Mouse (Mus musculus): ENCODE data around the gene Ccdc33. TPM values are rescaled to one million over a fixed set of nuclear protein-coding genes. Genes with fewer than 3 reads are reported as not detected.

The Ccdc33 gene
- polyA plus RNA-seq, 1 experiment from 2014 or later, result 0.27 TPM

DNA sequence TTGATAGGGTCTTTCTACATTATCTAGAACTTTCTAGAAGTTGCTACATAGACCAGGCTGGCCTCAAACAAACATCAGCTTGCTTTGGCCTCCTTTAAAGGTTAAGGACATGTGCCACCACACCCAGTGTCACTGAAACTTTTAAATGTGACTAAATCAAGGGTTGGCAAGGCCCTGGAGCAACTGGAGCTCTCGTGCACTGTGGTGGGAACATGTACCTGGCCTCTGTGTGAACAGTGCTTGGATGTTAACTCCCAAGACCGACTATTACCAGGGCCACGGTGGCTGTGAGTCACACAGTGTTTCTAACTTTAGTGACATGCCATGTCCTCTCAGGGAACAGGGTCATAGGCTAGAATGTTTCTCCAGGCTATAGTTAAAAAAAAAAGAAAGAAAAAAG lies 101.7 kb downstream of the Ccdc33 start:
- Histone ChIP-seq H3K27me3 (replicated peaks; ENCODE audit: control insufficient read depth, insufficient read depth, low read length) (no peaks in the 10 kb centered on the region), H3K9me3 (ENCODE audit: control insufficient read depth, low read length) (no peaks in the 10 kb centered on the region), H3K4me2 (ENCODE audit: low read length) (no peak overlapping the region), H3K9ac (ENCODE audit: low read length) (no peak overlapping the region), H3K36me3 (ENCODE audit: control insufficient read depth, insufficient read depth, low read length) (no peaks in the 10 kb centered on the region), H3K4me3 (ENCODE audit: low read depth, low read length) (no peak overlapping the region), H3K4me1 (replicated peaks; ENCODE audit: control insufficient read depth, insufficient read depth, low read length) (no peaks in the 10 kb centered on the region), H3K27ac (ENCODE audit: low read depth) (no peak overlapping the region)
- ATAC-seq (replicated peaks; ENCODE audit: low FRiP score, low TSS enrichment, low read depth), result no peak
- DNase-seq (ENCODE audit: low spot score), result no peak
- WGBS, result 62% methylated on average over 3 of the region's 3 CpGs

DNA sequence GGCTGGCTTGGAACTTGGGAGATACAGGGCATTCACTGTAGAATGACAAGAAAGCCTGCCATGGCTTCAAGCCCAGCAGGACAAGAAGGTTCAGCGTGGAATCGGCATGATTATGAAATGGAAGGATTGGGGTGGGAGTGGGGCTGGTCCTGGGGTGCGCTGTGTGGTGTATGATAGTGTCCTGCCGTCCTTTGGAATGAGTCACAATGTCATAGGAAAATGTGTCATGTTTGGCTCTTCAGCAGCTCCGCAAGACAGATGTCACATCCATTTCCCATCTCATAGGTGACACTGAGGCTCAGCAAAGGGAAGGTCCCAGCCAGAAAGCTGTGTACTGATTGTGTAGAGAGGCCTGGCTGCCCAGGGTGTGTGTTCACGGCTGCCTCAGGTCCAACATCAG lies 102.8 kb downstream of the Ccdc33 start:
- Histone ChIP-seq H3K9me3 (ENCODE audit: control insufficient read depth, low read length) (no peaks in the 10 kb centered on the region), H3K36me3 (ENCODE audit: control insufficient read depth, insufficient read depth, low read length) (no peaks in the 10 kb centered on the region), H3K4me1 (replicated peaks; ENCODE audit: control insufficient read depth, insufficient read depth, low read length) (peaks cover 3% of the 10 kb centered on the region; the same call in 1 of the 2 replicates), H3K27me3 (replicated peaks; ENCODE audit: control insufficient read depth, insufficient read depth, low read length) (no peaks in the 10 kb centered on the region), H3K4me3 (ENCODE audit: low read depth, low read length) (no peak overlapping the region), H3K27ac (ENCODE audit: low read depth) (no peak overlapping the region), H3K4me2 (ENCODE audit: low read length) (no peak overlapping the region), H3K9ac (ENCODE audit: low read length) (no peak overlapping the region)
- no peak for ATAC-seq (replicated peaks; ENCODE audit: low FRiP score, low TSS enrichment, low read depth)
- 89% methylated on average over 6 of the region's 6 CpGs for WGBS
- DNase-seq (ENCODE audit: low spot score), result no peak

DNA sequence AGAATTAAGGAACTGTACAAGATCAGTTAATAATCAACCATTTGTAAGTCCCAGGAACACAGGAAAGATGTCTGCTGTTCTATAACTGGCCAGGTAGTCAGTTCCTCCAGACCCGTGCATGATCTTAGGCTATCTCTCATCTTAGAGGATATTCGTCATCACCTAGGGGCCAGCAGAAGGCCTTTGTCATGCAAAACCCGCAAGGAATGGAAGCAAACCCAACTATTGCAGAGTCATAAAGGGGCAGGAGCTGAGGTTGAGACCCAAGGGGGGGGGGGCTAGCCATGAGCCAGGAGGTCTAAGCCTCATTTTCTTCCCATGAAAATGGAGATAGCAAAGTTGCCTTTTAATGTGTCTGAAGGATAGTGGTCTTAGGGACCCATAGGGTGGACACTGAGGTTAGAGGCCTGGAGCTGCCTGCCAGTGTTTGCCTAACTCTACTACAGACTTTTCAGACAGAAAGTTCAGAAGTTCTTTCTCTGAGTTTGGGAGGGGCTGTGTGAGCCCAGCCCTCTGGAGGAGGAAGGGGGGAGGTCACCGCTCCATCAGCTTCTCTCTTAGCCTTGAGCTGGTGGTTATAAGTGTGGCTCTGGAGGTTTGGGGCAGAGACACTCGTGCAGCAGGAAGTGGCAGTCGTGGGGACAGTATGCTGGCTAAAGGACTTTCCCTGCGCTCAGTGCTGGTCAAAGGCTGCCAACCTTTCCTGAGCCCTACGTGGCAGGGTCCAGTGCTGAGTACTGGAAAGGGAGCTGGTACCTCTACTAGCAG lies 104.0 kb downstream of the Ccdc33 start:
- H3K4me1 ChIP-seq (replicated peaks; ENCODE audit: control insufficient read depth, insufficient read depth, low read length), result peaks cover 3% of the 10 kb centered on the region; the same call in 1 of the 2 replicates
- H3K36me3 ChIP-seq (ENCODE audit: control insufficient read depth, insufficient read depth, low read length), result no peaks in the 10 kb centered on the region
- no peak overlapping the region for H3K4me2 ChIP-seq (ENCODE audit: low read length)
- 49% methylated on average over 8 of the region's 8 CpGs for WGBS
- H3K27ac ChIP-seq (ENCODE audit: low read depth), result no peak overlapping the region
- DNase-seq (ENCODE audit: low spot score) (no peak), ATAC-seq (replicated peaks; ENCODE audit: low FRiP score, low TSS enrichment, low read depth) (no peak)
- no peak overlapping the region for H3K4me3 ChIP-seq (ENCODE audit: low read depth, low read length)
- H3K9ac ChIP-seq (ENCODE audit: low read length), result no peak overlapping the region
- H3K27me3 ChIP-seq (replicated peaks; ENCODE audit: control insufficient read depth, insufficient read depth, low read length), result no peaks in the 10 kb centered on the region
- H3K9me3 ChIP-seq (ENCODE audit: control insufficient read depth, low read length), result no peaks in the 10 kb centered on the region

DNA sequence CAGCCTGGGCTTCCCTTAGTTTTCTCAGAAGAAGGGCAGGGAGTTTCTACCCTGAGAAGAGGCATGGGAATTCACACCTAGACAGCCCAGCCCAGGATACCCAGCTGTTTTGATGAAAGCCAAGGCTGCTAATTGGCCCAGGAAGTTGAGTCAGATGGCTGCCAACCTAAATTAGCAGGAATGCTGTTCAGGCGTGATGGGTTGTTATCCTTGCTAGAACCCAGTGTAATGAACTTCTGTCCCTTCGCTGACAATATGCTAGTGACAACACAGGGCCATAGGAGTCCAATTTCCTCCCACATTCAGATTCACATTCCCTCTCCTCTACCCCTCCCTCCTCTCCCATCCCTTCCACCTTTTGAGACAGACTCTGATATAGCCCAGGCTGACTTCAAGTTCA lies 105.7 kb downstream of the Ccdc33 start:
- Histone ChIP-seq H3K27me3 (replicated peaks; ENCODE audit: control insufficient read depth, insufficient read depth, low read length) (no peaks in the 10 kb centered on the region), H3K4me2 (ENCODE audit: low read length) (no peak overlapping the region), H3K4me3 (ENCODE audit: low read depth, low read length) (no peak overlapping the region), H3K36me3 (ENCODE audit: control insufficient read depth, insufficient read depth, low read length) (no peaks in the 10 kb centered on the region), H3K9me3 (ENCODE audit: control insufficient read depth, low read length) (no peaks in the 10 kb centered on the region), H3K27ac (ENCODE audit: low read depth) (no peak overlapping the region), H3K9ac (ENCODE audit: low read length) (no peak overlapping the region), H3K4me1 (replicated peaks; ENCODE audit: control insufficient read depth, insufficient read depth, low read length) (peaks cover 10% of the 10 kb centered on the region; the same call in 1 of the 2 replicates)
- DNase-seq (ENCODE audit: low spot score) (no peak), ATAC-seq (replicated peaks; ENCODE audit: low FRiP score, low TSS enrichment, low read depth) (no peak)
- WGBS, result 57% methylated on average over 2 of the region's 2 CpGs

DNA sequence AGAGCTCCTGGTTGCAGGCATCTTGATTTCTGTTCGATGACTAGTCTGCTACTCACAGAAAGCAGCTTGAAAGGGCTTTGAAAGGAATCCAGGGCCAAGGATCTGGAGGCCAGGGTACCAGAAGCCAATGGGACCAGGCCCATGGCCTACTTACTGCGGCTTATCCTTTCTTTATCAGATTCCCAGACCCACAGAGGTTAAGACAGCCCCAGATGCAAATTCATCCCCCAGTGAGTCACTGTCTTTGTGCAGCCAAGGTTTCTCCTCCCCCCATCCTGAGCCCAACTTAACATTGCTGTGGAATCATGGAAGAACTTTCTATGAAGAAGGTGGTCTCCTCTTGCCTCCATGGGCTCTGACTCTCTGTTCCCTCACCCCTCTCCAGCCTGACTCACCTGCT lies 106.1 kb downstream of the Ccdc33 start:
- 76% methylated on average over 2 of the region's 2 CpGs for WGBS
- H3K36me3 ChIP-seq (ENCODE audit: control insufficient read depth, insufficient read depth, low read length), result no peaks in the 10 kb centered on the region
- DNase-seq (ENCODE audit: low spot score) (no peak), ATAC-seq (replicated peaks; ENCODE audit: low FRiP score, low TSS enrichment, low read depth) (no peak)
- no peak overlapping the region for H3K4me3 ChIP-seq (ENCODE audit: low read depth, low read length)
- H3K4me2 ChIP-seq (ENCODE audit: low read length), result no peak overlapping the region
- H3K9me3 ChIP-seq (ENCODE audit: control insufficient read depth, low read length), result no peaks in the 10 kb centered on the region
- no peaks in the 10 kb centered on the region for H3K27me3 ChIP-seq (replicated peaks; ENCODE audit: control insufficient read depth, insufficient read depth, low read length)
- H3K27ac ChIP-seq (ENCODE audit: low read depth), result no peak overlapping the region
- H3K4me1 ChIP-seq (replicated peaks; ENCODE audit: control insufficient read depth, insufficient read depth, low read length), result peaks cover 10% of the 10 kb centered on the region; the same call in 1 of the 2 replicates
- H3K9ac ChIP-seq (ENCODE audit: low read length), result no peak overlapping the region

DNA sequence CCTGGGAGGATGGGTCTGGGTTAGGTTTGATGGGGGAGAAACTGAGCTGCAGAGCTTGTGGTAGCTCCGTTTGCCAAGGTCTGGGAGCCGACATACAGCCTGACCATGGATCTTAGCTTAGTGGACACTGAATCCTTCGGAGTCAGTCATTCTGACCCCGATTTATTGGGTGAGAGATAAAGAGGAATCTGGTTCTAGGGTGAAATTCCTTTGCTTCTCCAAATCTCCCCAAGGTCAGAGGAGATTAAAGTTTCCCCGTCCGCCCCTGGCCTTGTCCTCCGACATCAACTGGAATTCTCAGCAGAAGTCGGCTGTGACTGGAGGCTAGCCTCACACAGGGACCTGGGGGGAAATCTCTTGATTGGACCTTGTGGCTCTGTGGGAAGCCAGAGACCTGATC lies 107.1 kb downstream of the Ccdc33 start:
- no peak overlapping the region for H3K27ac ChIP-seq (ENCODE audit: low read depth)
- H3K4me2 ChIP-seq (ENCODE audit: low read length), result no peak overlapping the region
- H3K36me3 ChIP-seq (ENCODE audit: control insufficient read depth, insufficient read depth, low read length), result no peaks in the 10 kb centered on the region
- ATAC-seq (replicated peaks; ENCODE audit: low FRiP score, low TSS enrichment, low read depth), result no peak
- no peaks in the 10 kb centered on the region for H3K9me3 ChIP-seq (ENCODE audit: control insufficient read depth, low read length)
- 56% methylated on average over 8 of the region's 8 CpGs for WGBS
- no peaks in the 10 kb centered on the region for H3K27me3 ChIP-seq (replicated peaks; ENCODE audit: control insufficient read depth, insufficient read depth, low read length)
- DNase-seq (ENCODE audit: low spot score), result no peak
- H3K4me3 ChIP-seq (ENCODE audit: low read depth, low read length), result no peak overlapping the region
- H3K9ac ChIP-seq (ENCODE audit: low read length), result no peak overlapping the region
- H3K4me1 ChIP-seq (replicated peaks; ENCODE audit: control insufficient read depth, insufficient read depth, low read length), result peaks cover 10% of the 10 kb centered on the region; the same call in 1 of the 2 replicates

DNA sequence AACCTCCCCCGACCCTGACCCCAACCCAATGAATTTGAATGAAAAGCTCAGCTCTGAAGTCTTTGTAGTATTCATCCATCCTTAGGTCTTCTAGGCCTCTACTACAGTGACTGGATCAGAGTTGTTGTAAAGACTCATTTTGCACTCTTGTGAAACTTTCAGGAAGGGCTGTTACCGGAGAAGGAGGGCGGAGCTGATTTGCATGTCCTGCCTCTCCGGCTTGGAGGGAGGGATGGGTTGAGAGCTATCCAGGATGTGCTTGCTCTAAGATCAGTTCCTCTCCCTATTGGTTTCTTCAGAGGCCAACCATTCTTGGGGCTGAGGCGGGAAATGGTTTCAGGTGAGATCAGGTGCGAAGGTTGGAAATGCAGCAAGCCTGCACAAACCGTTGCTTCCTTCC lies 107.6 kb downstream of the Ccdc33 start:
- H3K9ac ChIP-seq (ENCODE audit: low read length), result no peak overlapping the region
- no peak overlapping the region for H3K27ac ChIP-seq (ENCODE audit: low read depth)
- H3K4me3 ChIP-seq (ENCODE audit: low read depth, low read length), result no peak overlapping the region
- ATAC-seq (replicated peaks; ENCODE audit: low FRiP score, low TSS enrichment, low read depth), result no peak
- no peak for DNase-seq (ENCODE audit: low spot score)
- H3K27me3 ChIP-seq (replicated peaks; ENCODE audit: control insufficient read depth, insufficient read depth, low read length), result no peaks in the 10 kb centered on the region
- peaks cover 10% of the 10 kb centered on the region; the same call in 1 of the 2 replicates for H3K4me1 ChIP-seq (replicated peaks; ENCODE audit: control insufficient read depth, insufficient read depth, low read length)
- 26% methylated on average over 7 of the region's 7 CpGs for WGBS
- no peaks in the 10 kb centered on the region for H3K36me3 ChIP-seq (ENCODE audit: control insufficient read depth, insufficient read depth, low read length)
- H3K9me3 ChIP-seq (ENCODE audit: control insufficient read depth, low read length), result no peaks in the 10 kb centered on the region
- H3K4me2 ChIP-seq (ENCODE audit: low read length), result no peak overlapping the region

DNA sequence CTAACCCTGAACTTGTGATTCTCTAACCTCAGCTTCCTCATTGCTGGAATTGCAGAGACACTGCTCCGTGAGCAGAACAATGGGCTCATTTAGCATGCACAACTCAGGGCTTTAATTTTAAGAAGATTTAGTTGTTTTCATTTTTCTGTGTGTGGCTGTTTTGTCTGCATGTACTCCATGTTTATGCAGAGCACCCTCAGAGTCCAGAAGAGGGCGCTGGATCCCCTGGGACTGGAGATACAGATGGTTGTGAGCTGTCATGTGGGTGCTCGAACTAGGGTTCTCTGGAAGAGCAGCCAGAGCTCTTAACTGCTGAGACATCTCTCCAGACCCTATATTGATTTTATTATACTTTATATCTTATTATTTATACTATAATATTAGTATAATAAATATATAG lies 109.0 kb downstream of the Ccdc33 start:
- ATAC-seq (replicated peaks; ENCODE audit: low FRiP score, low TSS enrichment, low read depth), result no peak

DNA sequence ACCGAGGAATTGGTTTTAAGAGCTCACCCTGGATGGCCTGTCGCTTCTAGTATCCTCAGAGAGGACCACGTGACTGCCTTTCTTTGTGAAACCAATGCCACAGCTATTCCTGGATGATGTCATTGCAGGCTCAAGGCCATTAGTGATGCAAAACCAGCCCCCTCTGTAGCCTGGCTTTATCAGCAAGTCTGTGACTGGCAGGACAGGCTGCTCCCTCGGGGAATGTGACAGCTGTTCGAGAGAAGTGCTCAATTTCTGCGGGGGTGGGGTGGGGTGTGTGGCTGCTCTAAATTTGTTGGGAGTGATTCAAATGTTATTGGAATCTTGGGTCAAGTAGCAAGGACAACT lies 109.6 kb downstream of the Ccdc33 start:
- H3K27ac ChIP-seq (ENCODE audit: low read depth), result no peak overlapping the region

More for the DNA sequence above, 109.0 kb downstream of the Ccdc33 start:
- WGBS, result 60% methylated on average over 3 of the region's 3 CpGs
- Histone ChIP-seq H3K36me3 (ENCODE audit: control insufficient read depth, insufficient read depth, low read length) (no peaks in the 10 kb centered on the region), H3K4me1 (replicated peaks; ENCODE audit: control insufficient read depth, insufficient read depth, low read length) (peaks cover 10% of the 10 kb centered on the region; the same call in 1 of the 2 replicates), H3K27ac (ENCODE audit: low read depth) (no peak overlapping the region), H3K27me3 (replicated peaks; ENCODE audit: control insufficient read depth, insufficient read depth, low read length) (no peaks in the 10 kb centered on the region), H3K4me3 (ENCODE audit: low read depth, low read length) (no peak overlapping the region), H3K9me3 (ENCODE audit: control insufficient read depth, low read length) (no peaks in the 10 kb centered on the region), H3K4me2 (ENCODE audit: low read length) (no peak overlapping the region), H3K9ac (ENCODE audit: low read length) (no peak overlapping the region)
- DNase-seq (ENCODE audit: low spot score), result no peak

More for the DNA sequence above, 109.6 kb downstream of the Ccdc33 start:
- H3K4me1 ChIP-seq (replicated peaks; ENCODE audit: control insufficient read depth, insufficient read depth, low read length), result peaks cover 10% of the 10 kb centered on the region; the same call in 1 of the 2 replicates
- no peak overlapping the region for H3K4me2 ChIP-seq (ENCODE audit: low read length)
- DNase-seq (ENCODE audit: low spot score) (no peak), ATAC-seq (replicated peaks; ENCODE audit: low FRiP score, low TSS enrichment, low read depth) (peak; percentile 62; the same call in 1 of the 2 replicates)
- H3K9ac ChIP-seq (ENCODE audit: low read length), result no peak overlapping the region
- H3K9me3 ChIP-seq (ENCODE audit: control insufficient read depth, low read length), result no peaks in the 10 kb centered on the region
- WGBS, result 10% methylated on average over 6 of the region's 6 CpGs
- no peaks in the 10 kb centered on the region for H3K36me3 ChIP-seq (ENCODE audit: control insufficient read depth, insufficient read depth, low read length)
- H3K27me3 ChIP-seq (replicated peaks; ENCODE audit: control insufficient read depth, insufficient read depth, low read length), result no peaks in the 10 kb centered on the region
- no peak overlapping the region for H3K4me3 ChIP-seq (ENCODE audit: low read depth, low read length)
